Mouse (Mus musculus) MEL (cell line): ENCODE measurements around the gene Slc11a2.

ENCODE experiments used
- CTCF ChIP-seq, 3 experiments: IDR thresholded peaks in 2 of 3; conservative IDR thresholded peaks in 1 of 3; 2 replicates each; pipeline ENCODE4 v1.5.1; 2011 to 2012; ENCODE audit warnings: low read length in 3 of 3, low read depth in 2 of 3, mild to moderate bottlenecking in 2 of 3, improper control_type of control experiment in 1 of 3, inconsistent platforms in 1 of 3, mixed read lengths in 1 of 3, moderate library complexity in 1 of 3; ENCODE audit not compliant: control insufficient read depth in 1 of 3, insufficient read depth in 1 of 3, poor library complexity in 1 of 3, severe bottlenecking in 1 of 3
- EP300 ChIP-seq, 2 experiments: IDR thresholded peaks; 2 replicates each; pipeline ENCODE4 v1.6.1; 2011; ENCODE audit warnings: improper control_type of control experiment in 2 of 2, low read length in 2 of 2, low read depth in 1 of 2, mild to moderate bottlenecking in 1 of 2
- HCFC1 ChIP-seq: IDR thresholded peaks from 2 replicates; pipeline ENCODE4 v1.6.1; 2012; ENCODE audit warnings: low read depth, mild to moderate bottlenecking, inconsistent platforms, low read length, improper control_type of control experiment, moderate library complexity
- JUND ChIP-seq: IDR thresholded peaks from 2 replicates; pipeline ENCODE4 v1.6.1; 2011; ENCODE audit warnings: low read depth, mild to moderate bottlenecking, improper control_type of control experiment, low read length
- KAT2A ChIP-seq: conservative IDR thresholded peaks from 2 replicates; pipeline ENCODE4 v1.6.1; 2012; ENCODE audit warnings: low read depth, low read length, improper control_type of control experiment, inconsistent platforms
- POLR2A ChIP-seq, 2 experiments: IDR thresholded peaks; 2 replicates each; pipeline ENCODE4 v1.6.1; 2011 to 2012; ENCODE audit warnings: low read length in 2 of 2, mild to moderate bottlenecking in 2 of 2, control low read depth in 1 of 2, improper control_type of control experiment in 1 of 2, low read depth in 1 of 2, moderate library complexity in 1 of 2; ENCODE audit not compliant: control insufficient read depth in 1 of 2, insufficient read depth in 1 of 2, poor library complexity in 1 of 2
- POLR2AphosphoS2 ChIP-seq: IDR thresholded peaks from 2 replicates; pipeline ENCODE4 v1.6.1; 2011; ENCODE audit warnings: low read length, improper control_type of control experiment
- POLR2AphosphoS5 ChIP-seq: IDR thresholded peaks from 2 replicates; pipeline ENCODE4 v1.6.1; 2012; ENCODE audit warnings: low read depth, borderline replicate concordance, mild to moderate bottlenecking, inconsistent platforms, low read length, moderate library complexity, mixed read lengths
- RAD21 ChIP-seq: IDR thresholded peaks from 2 replicates; pipeline ENCODE4 v1.6.1; 2011; ENCODE audit warnings: mild to moderate bottlenecking, low read depth, low read length, improper control_type of control experiment
- USF1 ChIP-seq: IDR thresholded peaks from 2 replicates; pipeline ENCODE4 v1.6.1; 2014; ENCODE audit warnings: low read depth, mild to moderate bottlenecking, inconsistent platforms, low read length, improper control_type of control experiment, moderate library complexity
- ZKSCAN1 ChIP-seq: IDR thresholded peaks from 2 replicates; pipeline ENCODE4 v1.6.1; 2012; ENCODE audit warnings: low read depth, mild to moderate bottlenecking, inconsistent platforms, low read length, improper control_type of control experiment, moderate library complexity

DNA sequence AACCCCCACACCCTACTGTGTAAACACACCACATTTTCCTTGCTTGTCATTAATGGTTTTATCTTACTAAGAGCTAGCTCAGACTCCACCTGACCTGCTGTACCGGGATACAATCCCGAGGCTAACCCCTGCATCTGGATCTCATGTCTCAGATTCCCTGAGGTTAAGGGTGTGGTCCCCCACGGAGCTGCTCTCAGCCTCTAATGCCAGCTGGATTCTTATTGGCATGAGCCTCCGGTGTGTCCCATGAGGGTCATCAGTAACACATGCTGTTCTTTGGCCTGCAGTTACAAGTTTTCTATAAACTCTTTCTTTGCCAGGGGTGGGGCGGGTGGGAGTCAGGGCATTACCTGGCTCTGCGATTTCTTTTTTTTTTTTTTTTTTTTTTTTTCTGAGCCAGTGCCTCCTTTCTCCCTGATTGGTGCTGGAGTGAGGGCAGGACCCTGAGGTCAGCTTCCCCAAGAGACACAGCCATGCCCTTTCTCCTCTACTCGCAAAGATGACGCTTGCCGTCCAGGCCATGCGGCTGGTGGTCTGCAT lies 72.1 kb downstream of the Slc11a2 start, which contains the start of the genes Methig1 and Mettl7a2:
- no peak for TF ChIP-seq JUND
- no peak for TF ChIP-seq RAD21
- no peak for TF ChIP-seq POLR2AphosphoS5
- no peak for TF ChIP-seq EP300 (IDR thresholded peaks at IDR 0.05; ENCODE audit: low read depth in 1 of 2, low read length in 2 of 2)
- no peak for TF ChIP-seq POLR2A (IDR thresholded peaks at IDR 0.05; ENCODE audit: control insufficient read depth in 1 of 2, insufficient read depth in 1 of 2, low read depth in 1 of 2, low read length in 2 of 2, poor library complexity in 1 of 2)
- TF ChIP-seq CTCF (IDR thresholded peaks at IDR 0.05 in 2 of 3, conservative IDR thresholded peaks at IDR 0.05 in 1 of 3; ENCODE audit: control insufficient read depth in 1 of 3, insufficient read depth in 1 of 3, low read depth in 2 of 3, low read length in 3 of 3, poor library complexity in 1 of 3, severe bottlenecking in 1 of 3) = no peak
- no peak for TF ChIP-seq USF1
- TF ChIP-seq ZKSCAN1 = no peak
- TF ChIP-seq HCFC1 = no peak
- TF ChIP-seq POLR2AphosphoS2 = no peak
- no peak for TF ChIP-seq KAT2A
